Mouse (Mus musculus): ENCODE measurements around the gene Vrk1.

Vrk1 gene

GRCm38 (mm10) chr12:106001775-106002174 lies 8.3 kb upstream of the Vrk1 start:
- no peak for DNase-seq

DNA sequence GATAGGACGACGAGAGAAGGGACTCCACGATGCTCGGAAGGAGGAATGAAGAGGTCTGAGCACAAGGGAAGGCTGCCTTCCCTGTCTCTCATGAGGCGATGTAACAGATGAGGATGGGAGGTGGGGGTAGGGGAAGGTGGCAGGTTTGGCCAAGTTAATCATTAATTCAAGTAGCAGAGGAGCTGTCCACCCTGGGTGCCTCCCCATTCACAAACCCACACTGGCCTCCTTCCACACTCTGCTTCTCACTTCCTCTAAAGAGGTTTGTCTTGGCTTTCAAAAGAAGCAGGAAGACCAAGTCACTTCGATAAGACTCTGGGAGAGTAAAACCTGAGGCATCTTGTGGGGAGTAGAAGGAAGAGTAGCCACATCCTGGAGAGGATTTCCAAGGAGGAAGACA lies 5.3 kb upstream of the Vrk1 start:
- DNase-seq: no peak

DNA sequence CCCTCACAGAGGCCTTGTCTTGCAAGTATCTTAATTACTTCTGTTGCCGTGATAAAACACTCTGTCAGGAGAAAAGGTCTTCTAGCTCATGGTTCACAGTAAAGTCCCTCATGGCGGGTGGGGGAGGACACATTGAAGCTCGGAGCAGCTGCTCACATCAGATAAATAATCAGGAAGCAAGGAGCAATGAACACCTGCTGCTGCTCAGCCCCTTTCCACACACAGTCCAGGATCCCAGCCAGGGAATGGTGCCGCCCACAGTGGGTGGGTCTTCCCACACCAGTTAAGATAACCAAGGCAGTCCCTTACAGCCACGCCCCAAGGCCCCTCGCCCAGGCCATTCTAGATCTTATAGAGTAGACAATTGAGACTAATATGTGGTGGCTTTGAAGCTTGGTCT lies 3.8 kb upstream of the Vrk1 start:
- DNase-seq: no peak

DNA sequence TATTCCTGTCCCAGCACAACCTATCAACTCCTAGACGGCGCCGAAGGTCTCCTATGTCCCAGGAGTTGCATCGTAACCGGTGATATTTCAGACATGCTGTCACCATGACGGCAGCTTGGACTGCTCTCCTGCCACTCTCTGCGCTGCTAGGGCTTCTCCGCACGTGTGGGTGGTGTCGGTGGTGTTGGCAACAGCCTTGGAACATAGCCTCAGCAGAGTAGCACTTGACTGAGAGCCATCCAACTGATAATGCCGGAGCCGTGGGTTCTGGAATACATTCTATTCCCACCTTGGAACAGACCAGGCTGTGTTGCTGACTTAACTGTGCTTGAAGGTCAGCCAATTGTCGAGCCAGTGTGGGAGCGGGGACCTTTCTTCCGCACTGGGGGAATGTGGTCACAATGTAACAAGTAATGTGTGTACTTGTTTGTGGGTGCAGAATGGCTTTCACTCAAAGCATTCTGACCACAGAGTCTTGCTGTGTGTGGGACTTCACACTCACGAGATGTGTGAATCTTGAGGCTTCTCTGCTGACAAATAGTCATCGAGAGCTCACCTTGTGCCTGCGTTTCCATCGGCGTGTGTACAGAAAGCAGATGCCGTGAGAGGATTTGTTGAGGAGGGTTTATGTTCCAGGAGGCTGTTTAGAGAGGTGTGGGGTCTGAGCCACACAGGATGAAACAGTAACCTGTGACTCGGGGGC lies 1.5 kb upstream of the Vrk1 start:
- peak; percentile 60 for DNase-seq

- DNase-seq: no peak
Observed at GRCm38 (mm10) chr12:106009122-106009870, 732 bp upstream of the Vrk1 start.

DNA sequence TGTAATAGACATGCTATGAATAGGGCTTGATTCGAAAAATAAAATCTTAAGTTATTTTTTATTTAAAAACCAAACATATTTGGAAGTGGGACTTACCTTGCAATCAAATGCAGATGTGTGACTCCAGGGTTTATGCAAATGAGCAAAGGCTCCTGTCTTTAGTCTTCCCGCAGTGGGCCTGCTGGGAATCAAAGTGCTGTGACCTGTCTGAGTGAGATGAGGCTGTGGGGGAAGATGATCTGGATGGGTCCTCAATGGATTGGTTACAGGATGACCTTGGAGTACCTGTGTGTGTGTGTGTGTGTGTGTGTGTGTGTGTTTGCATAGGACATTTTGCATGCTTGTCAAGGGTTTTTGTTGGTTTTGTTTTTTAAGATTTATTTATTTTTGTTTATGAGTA lies 2.1 kb downstream of the Vrk1 start:
- no peak for DNase-seq

- DNase-seq: no peak
Observed at GRCm38 (mm10) chr12:106016265-106017012, 6.4 kb downstream of the Vrk1 start.

DNA sequence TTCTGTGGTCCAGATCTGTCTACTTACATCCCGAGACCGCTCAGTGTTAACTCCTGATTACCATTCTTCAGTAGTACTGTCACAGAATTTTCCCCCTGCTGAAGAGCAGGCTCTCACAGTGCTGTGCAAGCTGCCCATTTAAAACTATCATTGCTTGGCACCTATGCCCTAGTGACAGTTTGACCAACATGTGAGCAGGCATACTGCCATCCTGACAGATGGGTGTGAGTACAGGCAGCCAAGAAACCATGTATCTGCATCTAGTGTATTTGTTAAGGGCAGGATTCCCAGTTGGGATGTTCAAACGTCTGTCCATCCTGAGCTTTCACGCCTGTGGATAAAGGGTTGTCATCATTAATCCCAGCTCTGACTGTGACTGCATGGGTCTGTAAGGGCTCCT lies 10.0 kb downstream of the Vrk1 start:
- DNase-seq: no peak

DNA sequence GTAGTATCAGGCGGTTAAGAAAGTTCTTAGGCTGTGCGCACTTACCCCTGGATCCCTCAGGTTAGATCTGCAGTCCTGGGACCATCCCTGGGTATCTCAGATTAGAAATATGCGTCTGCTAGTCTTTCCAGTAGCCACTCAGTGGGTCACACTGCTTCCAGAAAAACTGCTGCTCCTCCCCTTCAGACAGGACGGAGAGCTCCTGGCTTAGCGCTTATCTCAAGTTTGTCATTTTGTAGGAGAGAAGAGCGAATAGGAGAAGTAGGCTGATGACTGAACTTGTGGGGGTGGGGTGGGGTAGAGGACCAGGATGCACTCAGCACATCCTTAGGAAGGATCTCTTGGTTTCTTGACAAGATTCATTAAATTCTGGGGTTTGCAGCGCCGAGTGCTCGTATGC lies 13.6 kb downstream of the Vrk1 start:
- no peak for DNase-seq

GRCm38 (mm10) chr12:106025416-106025815 lies 15.4 kb downstream of the Vrk1 start:
- DNase-seq: no peak

GRCm38 (mm10) chr12:106026385-106027134 lies 16.5 kb downstream of the Vrk1 start:
- DNase-seq: no peak

- DNase-seq: peak; percentile 43
Observed at GRCm38 (mm10) chr12:106027372-106027771, 17.3 kb downstream of the Vrk1 start.

GRCm38 (mm10) chr12:106029582-106029981 lies 19.6 kb downstream of the Vrk1 start:
- no peak for DNase-seq

- DNase-seq: no peak
Observed at GRCm38 (mm10) chr12:106030146-106030745, 20.2 kb downstream of the Vrk1 start.

GRCm38 (mm10) chr12:106030796-106031195 lies 20.8 kb downstream of the Vrk1 start:
- no peak for DNase-seq

GRCm38 (mm10) chr12:106031916-106032315 lies 21.9 kb downstream of the Vrk1 start:
- DNase-seq: no peak

GRCm38 (mm10) chr12:106032361-106032760 lies 22.3 kb downstream of the Vrk1 start:
- no peak for DNase-seq

DNA sequence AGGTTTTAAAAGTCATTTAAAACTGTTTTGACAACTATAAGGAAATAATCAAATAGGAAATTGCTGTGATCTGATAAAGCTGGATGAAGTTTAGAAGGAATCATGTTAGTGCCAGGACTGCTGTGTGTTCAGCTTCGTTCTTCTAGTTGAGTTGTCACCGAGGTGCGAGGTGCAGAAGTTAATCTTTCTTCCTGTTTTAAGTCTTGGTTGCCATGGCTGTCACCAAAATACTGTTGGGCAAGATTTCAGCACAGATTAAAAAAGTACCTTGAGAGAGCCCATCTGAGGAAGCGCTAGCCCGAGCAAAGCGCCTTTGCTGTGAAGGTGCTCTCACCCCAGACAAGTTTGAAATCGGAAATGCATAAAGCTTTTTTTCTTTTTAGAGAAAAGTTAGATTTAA lies 24.2 kb downstream of the Vrk1 start:
- DNase-seq: no peak

GRCm38 (mm10) chr12:106034761-106035160 lies 24.7 kb downstream of the Vrk1 start:
- no peak for DNase-seq

DNA sequence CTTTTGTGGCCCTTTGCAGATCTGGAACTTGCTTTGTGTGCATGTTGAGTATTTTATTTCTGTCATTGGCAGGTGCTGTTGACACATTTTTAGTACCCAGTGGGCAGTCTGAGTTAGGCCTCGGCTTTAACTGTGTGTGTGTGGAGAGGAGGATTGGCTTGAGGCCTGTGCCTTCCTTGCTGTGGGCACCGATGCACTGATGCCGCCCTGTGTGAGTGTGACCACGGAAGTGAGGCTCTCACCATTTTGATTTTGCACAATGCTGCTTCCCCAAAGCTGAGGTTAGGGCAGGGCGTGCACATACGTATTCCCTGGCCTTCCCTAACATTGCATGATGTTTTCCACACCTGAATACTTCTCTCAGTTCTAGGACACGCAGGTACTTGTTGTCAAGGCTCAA lies 30.2 kb downstream of the Vrk1 start:
- DNase-seq: no peak

GRCm38 (mm10) chr12:106046143-106046795 lies 36.2 kb downstream of the Vrk1 start:
- DNase-seq: no peak

DNA sequence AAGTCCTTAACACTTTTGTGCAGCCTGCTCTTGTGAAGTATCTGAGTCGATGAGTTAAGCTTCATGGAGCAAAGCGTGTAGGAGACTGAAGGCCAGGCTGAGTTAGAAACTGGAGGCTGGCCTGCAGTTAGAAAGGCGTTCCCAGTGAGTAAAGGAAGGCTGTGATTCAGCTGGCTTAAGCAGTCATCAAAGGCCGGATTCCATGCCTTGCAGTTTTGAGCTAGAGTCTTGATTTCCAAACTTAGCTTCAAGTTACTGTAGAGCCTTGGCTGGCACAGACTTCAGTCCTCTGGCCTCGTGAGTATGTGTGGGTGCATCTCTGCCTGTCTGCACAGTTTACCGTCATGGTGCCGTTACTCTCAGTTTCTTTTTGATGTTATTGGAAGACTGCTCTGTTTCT lies 42.2 kb downstream of the Vrk1 start:
- no peak for DNase-seq
